Mouse (Mus musculus) frontal cortex, adult (tissue): ENCODE results near the gene Tdo2.

Source experiments
- ATAC-seq: cut with Nextera tagmentation; 2 replicates; pipeline ENCODE4 v1.9.2; 2017; ENCODE audit warnings: mild to moderate bottlenecking, moderate library complexity, mixed read lengths; ENCODE audit not compliant: low TSS enrichment

Gene Tdo2

GRCm38 (mm10) chr3:81943097-81943496 lies 32.9 kb downstream of the Tdo2 start:
- peak; percentile 87 for ATAC-seq

GRCm38 (mm10) chr3:81942341-81942740 lies 33.7 kb downstream of the Tdo2 start:
- no peak for ATAC-seq

- no peak for ATAC-seq
Observed at GRCm38 (mm10) chr3:81938924-81939323, 37.1 kb downstream of the Tdo2 start.

- no peak for ATAC-seq
Observed at GRCm38 (mm10) chr3:81933348-81933747, 42.7 kb downstream of the Tdo2 start.

GRCm38 (mm10) chr3:81932141-81933101 lies 43.6 kb downstream of the Tdo2 start, which contains the start of gene Ctso:
Gene Ctso, plus strand, starts transcription at chr3:81932601.
- peak; percentile 96 for ATAC-seq

- ATAC-seq = no peak
Observed at GRCm38 (mm10) chr3:81931695-81932094, 44.3 kb downstream of the Tdo2 start.

- ATAC-seq = no peak
Observed at GRCm38 (mm10) chr3:81929073-81929472, 46.9 kb downstream of the Tdo2 start.

- peak; percentile 53 for ATAC-seq
Observed at GRCm38 (mm10) chr3:81926764-81927325, 49.2 kb downstream of the Tdo2 start.

- 0 out of 2 replicates have a peak, but pooled peaks have one; percentile 14 for ATAC-seq
Observed at GRCm38 (mm10) chr3:81925856-81926255, 50.1 kb downstream of the Tdo2 start.

GRCm38 (mm10) chr3:81924931-81925330 lies 51.1 kb downstream of the Tdo2 start:
- peak; percentile 48 for ATAC-seq

- no peak for ATAC-seq
Observed at GRCm38 (mm10) chr3:81922910-81923309, 53.1 kb downstream of the Tdo2 start.

- 0 out of 2 replicates have a peak, but pooled peaks have one; percentile 29 for ATAC-seq
Observed at GRCm38 (mm10) chr3:81919681-81920080, 56.3 kb downstream of the Tdo2 start.

GRCm38 (mm10) chr3:81918215-81918614 lies 57.8 kb downstream of the Tdo2 start:
- no peak; the same call in 1 of the 2 replicates for ATAC-seq

- ATAC-seq = peak; percentile 18; the same call in 1 of the 2 replicates
Observed at GRCm38 (mm10) chr3:81917354-81917935, 58.6 kb downstream of the Tdo2 start.

- ATAC-seq = peak; percentile 56
Observed at GRCm38 (mm10) chr3:81916030-81916686, 59.8 kb downstream of the Tdo2 start.

- ATAC-seq = peak; percentile 38
Observed at GRCm38 (mm10) chr3:81910286-81911036, 65.5 kb downstream of the Tdo2 start.
